Mouse (Mus musculus): ENCODE results near the gene Fbxw9.

- TF ChIP-seq EP300 (IDR thresholded peaks at IDR 0.05) (0 out of 2 replicates have a peak, but pooled peaks have one; percentile 8), CTCF (IDR thresholded peaks at IDR 0.05) (no peak)
Measured at GRCm38 (mm10) chr8:85072364-85072929, 12.6 kb downstream of the Fbxw9 start.

Measured in lung, postnatal 0 days (tissue).